Mouse (Mus musculus) stomach, postnatal 0 days (tissue): ENCODE data around the gene Alkbh6.

Experiments used
- CTCF ChIP-seq: IDR thresholded peaks from 2 replicates; pipeline ENCODE4 v1.5.1; 2016; ENCODE audit warnings: antibody characterized with exemption, low read depth, mild to moderate bottlenecking, moderate library complexity
- EP300 ChIP-seq: optimal IDR thresholded peaks from 2 replicates; pipeline ENCODE3; 2016; ENCODE audit warnings: antibody characterized with exemption

DNA sequence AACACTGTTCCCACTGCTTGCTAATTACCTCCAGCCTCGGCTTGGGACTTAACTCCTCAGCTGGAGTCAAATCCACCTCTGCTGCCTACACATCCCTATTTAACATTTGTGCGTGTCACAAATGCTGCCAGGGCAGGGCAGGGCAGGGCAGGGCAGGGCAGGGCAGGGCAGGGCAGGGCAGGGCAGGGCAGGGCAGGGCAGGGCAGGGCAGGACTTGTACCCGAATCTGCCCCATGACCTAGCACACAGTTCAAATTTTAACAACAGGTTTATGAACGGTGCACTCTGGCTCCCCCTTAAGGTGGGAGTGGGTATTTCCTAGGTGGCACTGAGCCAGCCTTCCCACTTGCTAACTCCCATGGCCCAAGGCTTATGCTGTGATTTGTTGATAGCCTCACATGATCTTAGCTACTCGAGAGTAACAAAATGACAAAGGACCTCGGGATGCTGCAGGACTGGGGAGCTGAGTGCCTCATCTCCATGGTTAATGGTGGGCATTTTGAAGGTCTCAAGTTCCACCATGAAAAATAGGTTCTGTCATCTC lies 44.8 kb downstream of the Alkbh6 start:
- TF ChIP-seq EP300 (no peak), CTCF (peak; percentile 83)
